Mouse (Mus musculus): ENCODE data around the gene Dusp2.

Dusp2 gene

DNA sequence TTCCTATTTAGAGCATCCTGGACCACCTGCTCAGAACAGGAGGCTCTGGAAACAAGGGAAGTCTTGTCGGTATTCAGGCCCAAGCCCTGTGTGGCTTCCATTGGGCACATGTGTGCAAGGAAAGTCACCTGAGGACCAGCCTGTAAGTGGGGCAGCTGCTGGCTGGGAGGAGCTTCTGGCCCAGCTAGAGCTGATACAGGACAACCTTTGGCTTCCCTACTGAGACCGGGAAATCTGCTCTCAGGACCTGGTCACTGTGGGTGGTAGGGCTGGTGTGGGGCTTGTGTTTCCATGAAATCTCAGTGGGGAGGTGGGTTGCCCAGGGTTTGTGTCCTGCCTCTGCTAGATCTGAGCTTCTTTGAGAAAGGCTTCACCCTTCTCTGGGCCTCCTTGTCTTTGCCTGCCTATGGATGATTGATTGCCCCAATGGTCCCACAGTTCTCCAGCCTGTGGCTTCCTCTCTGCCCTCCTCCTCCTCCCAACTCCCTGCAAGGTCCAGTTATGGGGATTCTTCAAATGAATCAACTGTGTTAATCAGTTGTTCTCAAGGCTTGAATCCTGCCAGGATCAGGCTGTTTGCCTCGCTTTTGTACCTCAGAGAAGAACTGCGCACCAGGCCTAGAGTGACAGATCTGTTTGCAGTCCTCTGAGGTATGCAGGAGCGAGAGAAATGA is 33.9 kb downstream of the Dusp2 start:
- no peak for DNase-seq

DNA sequence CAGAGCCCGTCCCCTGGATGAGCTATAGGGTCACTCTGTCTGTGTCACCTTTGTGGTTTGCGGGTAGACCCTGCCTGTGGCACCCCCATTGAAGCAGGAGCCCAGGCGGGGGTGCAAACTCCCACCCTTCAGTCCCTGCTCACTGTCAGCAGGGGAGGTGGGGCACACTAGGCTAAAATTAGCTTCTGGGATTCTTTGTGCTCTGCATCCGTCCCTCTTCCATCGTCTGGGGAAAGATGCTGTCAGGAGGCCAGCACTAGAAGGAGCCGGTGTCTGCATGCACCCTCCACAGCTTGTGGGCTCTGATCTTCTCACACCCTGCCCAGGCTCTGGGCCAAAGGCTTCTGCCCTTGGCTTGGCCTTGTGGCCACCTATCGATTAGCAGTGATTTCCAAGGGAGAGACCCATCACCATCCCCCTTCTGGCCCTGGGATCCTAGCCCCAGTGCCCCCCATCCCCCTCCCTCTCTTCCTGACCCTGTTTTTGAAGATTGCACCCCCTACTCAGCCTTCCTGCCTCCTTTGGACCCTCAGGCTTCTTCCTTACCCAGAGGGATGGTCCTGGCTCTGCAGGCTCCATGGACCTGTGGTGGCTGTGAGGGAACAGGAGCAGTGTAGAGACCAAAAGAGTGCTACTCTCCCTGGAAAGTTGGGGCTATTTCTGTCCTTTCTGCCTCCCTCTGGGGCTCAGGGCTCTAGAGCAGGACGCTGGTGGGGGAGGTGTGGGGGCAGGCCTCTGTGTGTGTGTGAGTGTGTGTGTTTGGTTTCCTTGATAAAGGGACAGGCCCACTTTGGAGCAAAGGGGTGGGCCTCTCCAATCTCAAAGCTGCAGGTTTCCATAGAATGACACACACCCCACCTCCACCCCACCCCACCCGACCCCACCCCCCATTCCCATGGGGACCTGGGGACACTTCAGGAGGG is 34.9 kb downstream of the Dusp2 start:
- peak; percentile 94 for DNase-seq

DNA sequence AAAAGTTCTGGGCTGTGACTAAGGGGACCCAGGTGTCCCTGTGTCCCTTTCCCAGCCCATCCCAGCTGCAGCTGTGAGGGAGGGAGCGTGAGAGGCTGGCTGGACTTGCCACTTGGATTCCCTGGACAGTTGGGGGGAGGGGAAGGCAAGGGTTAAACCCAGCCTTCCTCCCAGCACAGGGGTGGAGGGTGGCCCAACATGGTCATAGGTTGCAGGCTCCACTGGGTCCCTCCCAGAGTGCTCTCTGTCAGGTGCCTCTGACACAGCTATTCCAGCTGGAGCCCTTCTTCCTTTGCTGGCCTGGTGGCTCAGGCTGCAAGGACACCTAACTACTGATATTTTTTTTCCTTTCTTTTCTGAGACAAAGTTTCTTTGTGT is 35.5 kb downstream of the Dusp2 start:
- peak; percentile 95 for DNase-seq

DNA sequence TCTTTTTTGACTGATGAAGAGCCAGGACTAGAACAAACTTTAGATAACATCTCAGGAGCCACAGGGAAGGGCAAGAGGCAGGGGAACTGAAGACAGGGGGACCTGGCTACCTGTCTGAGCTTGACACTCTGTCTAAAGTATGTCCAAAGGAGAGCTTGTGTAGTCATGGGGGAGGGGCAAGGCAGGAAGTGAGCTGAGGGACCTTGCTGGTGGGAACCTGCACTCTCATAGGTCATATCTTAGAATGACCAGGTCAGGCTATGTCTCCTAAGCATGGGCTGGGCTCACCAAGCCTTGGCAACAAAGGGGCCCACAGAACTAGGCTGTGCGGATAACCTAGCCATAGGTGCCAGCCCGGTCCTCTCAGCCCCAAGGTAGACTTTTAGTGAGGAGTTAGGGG is 36.1 kb downstream of the Dusp2 start:
- no peak for DNase-seq

DNA sequence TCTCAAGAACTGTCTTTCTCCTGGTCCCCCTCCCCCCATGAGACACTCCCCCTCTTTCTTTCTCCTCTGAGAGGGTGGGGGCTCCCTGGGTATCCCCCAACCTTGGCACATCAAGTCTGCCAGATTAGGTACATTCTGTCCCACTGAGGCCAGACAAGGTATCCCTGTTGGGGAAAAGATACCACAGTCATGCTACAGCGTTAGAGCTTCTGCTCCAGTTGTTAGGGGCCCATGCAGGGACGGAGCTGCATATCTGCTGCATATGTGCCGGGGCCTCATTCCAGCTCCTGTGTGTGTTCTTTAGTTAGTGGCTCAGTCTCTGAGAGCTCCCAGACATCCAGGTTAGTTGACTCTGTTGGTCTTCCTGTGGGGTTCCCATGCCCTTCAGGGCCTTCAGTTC is 38.2 kb downstream of the Dusp2 start:
- DNase-seq: no peak

DNA sequence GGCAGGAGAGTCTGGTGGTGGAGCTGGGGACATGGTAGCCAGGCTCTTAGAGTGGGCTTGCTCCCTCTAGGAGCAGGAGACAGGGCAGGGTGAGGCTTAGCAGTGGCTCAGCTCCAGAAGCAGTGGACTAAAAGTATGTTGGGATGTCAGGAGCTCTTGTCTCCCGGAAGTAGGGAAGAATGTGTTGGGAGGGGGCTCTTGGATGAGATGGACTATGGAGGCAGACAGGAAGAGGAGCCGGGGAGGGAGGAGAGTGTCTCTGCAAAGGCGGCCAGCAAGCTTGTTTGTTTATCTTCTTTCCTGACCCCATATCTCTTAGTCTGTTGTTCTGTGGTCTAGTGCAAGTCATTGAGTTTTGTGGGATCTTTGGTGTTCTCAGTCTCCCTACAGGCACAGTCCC is 39.1 kb downstream of the Dusp2 start:
- DNase-seq: no peak

DNA sequence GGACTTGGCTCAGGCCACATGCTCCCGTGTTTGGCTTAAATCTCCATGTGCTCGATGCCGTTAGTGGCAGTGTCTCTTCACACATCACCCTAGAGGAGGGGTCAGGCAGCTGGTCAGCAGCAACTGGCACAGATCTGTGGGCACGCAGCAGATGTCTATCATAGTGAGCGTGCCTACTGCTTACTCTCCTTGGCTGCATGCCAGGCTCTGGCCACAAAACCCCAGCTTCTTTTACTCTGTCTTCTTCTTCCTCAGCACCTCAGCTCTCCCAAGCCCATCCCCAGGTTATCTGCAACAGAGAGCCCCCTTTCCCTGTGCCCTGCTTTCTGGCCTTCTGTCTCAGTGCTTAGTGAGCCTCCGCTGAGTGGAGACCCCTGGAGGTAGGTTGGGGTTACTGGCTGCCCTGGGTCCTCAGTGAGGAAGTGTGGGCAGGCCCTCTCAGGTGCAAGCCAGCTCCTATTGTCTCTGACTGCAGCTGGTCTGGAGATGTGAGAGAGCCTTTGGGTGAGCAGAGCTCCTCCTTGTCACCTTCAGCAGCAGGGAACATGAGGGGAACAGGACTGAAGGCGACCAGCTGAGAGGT is 39.9 kb downstream of the Dusp2 start:
- no peak for DNase-seq

DNA sequence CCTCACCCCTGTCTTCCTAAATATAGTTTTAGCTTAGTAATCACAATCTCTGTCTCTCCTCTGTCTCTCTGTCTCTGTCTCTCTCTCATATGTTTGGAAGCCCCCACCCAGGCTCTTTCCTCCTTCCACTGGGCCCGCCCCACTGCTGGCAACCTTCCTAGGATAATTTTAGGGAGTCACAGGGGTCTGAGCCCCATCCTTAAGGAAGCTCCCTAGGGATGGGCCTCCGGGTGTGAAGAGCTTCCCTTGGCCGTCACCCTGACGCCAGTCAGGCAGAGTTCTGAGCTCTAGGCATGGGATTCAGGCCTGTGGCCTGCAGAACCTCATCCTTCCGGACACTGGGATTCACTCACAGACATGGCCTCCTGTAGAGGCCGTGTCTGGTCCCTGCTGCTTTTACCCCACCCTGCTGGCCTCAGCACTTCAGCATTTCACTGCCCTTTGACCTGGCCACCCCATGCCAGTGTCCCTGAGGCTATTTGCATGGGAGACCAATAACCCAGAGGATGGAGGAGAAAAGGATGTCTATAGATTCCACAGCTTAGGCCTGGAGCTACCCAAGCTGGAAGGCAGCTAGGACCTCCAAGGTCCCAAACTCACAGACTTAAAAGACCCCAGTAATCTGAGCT is 40.6 kb downstream of the Dusp2 start:
- DNase-seq: peak; percentile 93

DNA sequence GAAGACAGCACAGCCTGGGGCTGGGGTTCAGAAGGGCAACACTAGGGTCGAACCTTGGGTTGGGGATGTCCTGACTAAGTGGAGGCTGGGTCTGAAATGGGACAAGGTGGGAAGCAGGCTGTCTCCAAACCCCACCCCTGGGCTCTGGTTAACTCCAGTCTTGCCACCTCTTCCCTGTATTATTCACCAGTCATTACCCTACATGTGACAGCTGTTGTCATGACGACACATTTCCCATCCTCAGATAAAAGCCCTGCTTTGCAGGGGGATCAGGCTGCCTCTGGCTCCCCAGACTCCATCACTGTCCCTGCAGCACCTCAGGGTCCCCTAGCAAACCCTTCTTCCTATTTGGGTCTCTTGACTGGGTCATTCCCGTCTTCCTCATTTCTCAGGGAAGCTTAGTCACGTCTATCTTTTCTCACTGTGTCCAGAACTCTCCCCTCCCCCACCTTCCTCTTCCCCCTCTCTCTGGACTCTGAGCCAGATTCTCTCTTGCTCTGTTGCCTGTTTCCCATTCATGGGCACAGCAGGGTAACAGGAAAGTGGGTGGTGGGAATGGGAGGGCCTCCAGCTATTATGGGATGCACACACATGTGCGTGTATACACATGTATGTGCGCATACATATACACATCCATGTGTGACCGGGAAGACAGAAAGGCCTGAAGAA is 42.1 kb downstream of the Dusp2 start:
- DNase-seq: no peak

DNA sequence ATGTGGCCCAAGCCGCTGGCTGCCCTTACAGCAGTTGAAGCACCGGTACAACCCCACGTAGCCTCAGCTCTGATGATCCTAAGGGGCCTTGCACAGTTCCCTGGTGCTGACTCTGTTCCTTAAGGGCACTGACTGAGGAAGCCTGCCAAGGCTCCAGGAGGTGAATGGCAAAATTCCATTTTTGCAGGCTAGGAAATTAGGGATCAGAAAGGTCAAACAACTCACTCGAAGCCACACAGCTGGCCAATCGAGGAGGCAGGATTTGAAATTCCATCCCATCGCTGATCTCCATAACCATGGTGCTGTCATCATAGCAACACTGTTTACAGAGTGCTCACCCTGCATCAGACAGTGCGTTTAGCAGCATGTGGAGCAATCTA is 42.6 kb downstream of the Dusp2 start:
- DNase-seq: peak; percentile 91

DNA sequence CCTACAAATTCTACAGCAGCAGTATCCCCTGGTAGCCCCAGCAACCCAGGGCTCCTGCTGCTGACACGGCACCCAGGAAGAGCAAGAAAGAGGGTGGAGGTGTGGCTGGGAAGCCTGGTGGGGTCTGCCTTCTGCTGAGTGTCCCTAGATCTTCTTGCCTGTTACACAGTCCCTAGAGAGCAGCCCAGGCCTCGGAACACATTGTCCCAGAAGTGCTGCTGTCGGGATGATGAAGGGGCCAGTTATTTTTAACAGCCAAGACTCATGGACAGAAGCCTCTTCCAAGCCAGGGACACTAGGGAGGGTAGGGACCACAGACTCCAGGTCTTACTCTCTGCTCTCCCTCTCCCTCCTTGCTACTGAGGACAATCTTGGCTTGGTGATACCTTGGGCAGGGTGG is 43.3 kb downstream of the Dusp2 start:
- DNase-seq: peak; percentile 96

DNA sequence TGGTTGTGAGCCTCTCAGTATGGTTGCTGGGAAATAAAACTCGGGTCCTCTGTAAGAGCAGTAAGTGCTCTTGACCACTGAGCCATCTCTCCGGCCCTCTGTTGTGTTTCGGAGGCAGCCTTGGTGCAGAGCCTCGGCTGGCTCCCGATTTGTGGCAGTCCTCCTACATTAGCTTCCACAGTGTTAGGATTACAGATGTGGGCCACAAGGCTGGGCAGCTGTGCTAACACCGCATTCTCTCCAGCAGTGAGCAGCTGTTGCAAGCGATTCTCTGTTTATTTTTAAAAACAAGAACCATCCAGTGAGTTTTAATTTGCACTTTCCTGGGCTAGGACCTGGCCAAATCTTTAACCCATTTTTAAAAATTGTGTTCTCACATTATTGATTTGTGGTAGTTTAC is 47.9 kb downstream of the Dusp2 start:
- peak; percentile 92 for DNase-seq

DNA sequence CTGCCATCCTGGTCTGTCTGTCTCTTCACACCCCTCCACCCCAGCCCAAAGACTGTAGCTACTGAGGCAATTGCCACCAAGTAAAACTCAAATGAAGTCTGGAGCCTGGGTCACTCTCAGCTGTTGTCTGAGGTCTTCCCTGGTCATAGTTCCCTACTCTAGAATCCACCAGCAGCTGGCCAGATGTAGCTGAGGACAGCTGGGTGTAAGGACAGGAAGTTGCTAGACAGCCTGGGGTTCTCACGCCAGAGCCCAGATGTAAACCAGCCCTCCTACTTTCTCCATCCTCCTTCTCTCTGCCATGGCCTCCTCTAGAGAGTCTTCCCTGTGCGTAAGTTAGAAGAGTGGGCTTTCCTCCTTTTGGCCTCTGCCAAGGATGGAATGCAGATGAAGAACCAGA is 51.6 kb downstream of the Dusp2 start:
- peak; percentile 97 for DNase-seq

Measured in heart, adult 11 months (tissue).